Mouse (Mus musculus) liver, adult 2 months (tissue): ENCODE results near the gene Mlx. TPM values are rescaled to one million over a fixed set of nuclear protein-coding genes. Genes with fewer than 3 reads are reported as not detected.

Source experiments
- DNase-seq: peaks from one replicate; pipeline ENCODE4 v3.0.0-alpha.2; 2011; ENCODE audit warnings: low read depth, low spot score; ENCODE audit errors: extremely low read depth
- H3K27ac ChIP-seq: fragments of 200-500 bp; replicated peaks from 2 replicates; pipeline ENCODE4 v1.5.1; 2012; ENCODE audit warnings: low read depth, mild to moderate bottlenecking, control low read depth, inconsistent platforms, low read length; ENCODE audit not compliant: insufficient read depth
- H3K27me3 ChIP-seq: fragments of 200-500 bp; 2 replicates; pipeline ENCODE4 v1.6.1; 2012; ENCODE audit warnings: mild to moderate bottlenecking, moderate library complexity, low read length, inconsistent platforms; ENCODE audit not compliant: control insufficient read depth, insufficient read depth
- H3K36me3 ChIP-seq: fragments of 200-500 bp; 2 replicates; pipeline ENCODE4 v1.6.1; 2012; ENCODE audit warnings: low read length, inconsistent platforms; ENCODE audit not compliant: control insufficient read depth, insufficient read depth
- H3K4me1 ChIP-seq: fragments of 200-500 bp; 2 replicates; pipeline ENCODE4 v1.6.1; 2011; ENCODE audit warnings: low read length; ENCODE audit not compliant: control insufficient read depth, insufficient read depth
- H3K4me3 ChIP-seq: fragments of 200-500 bp; 2 replicates; pipeline ENCODE4 v1.5.1; 2011; ENCODE audit warnings: low read depth, mild to moderate bottlenecking, control low read depth, low read length, moderate library complexity; ENCODE audit not compliant: insufficient read depth
- H3K79me2 ChIP-seq: fragments of 200-500 bp; 2 replicates; pipeline ENCODE4 v1.6.1; 2012; ENCODE audit warnings: inconsistent platforms, mild to moderate bottlenecking, low read length, moderate library complexity; ENCODE audit not compliant: control insufficient read depth, insufficient read depth
- H3K9ac ChIP-seq: fragments of 200-500 bp; 2 replicates; pipeline ENCODE4 v1.6.1; 2012; ENCODE audit warnings: low read depth, mild to moderate bottlenecking, control low read depth, inconsistent platforms, low read length
- CTCF ChIP-seq: fragments of 200-500 bp; IDR thresholded peaks from 2 replicates; pipeline ENCODE4 v1.5.1; 2011; ENCODE audit warnings: low read depth, low read length, control low read depth
- POLR2A ChIP-seq: fragments of 200-500 bp; IDR thresholded peaks from 2 replicates; pipeline ENCODE4 v1.6.1; 2011; ENCODE audit warnings: low read length, control low read depth; ENCODE audit not compliant: insufficient read depth; ENCODE audit errors: extremely low read depth
- WGBS: fragments of 180-500 bp; shearing (Covaris S2); methylation state at CpG from one replicate; pipeline ENCODE4 v1.1.7; 2018; 5-methylcytosine and 5-hydroxymethylcytosine counted together
- polyA plus RNA-seq: library from polyadenylated mRNA; depleted of rRNA; stranded (reverse); fragments of >200 nt; gene quantifications from 2 replicates; pipeline ENCODE4 v1.2.3, GENCODE M21; 2012; rRNA removed
- total RNA-seq: library from RNA; depleted of rRNA; stranded (reverse); fragments of >200 nt; gene quantifications from 2 replicates; pipeline ENCODE4 v1.2.3, GENCODE M21; 2014; rRNA removed

Gene Mlx
- 33.5 and 34.4 TPM in 2 replicates for total RNA-seq
- polyA plus RNA-seq: 34.8 and 39.8 TPM in 2 replicates

DNA sequence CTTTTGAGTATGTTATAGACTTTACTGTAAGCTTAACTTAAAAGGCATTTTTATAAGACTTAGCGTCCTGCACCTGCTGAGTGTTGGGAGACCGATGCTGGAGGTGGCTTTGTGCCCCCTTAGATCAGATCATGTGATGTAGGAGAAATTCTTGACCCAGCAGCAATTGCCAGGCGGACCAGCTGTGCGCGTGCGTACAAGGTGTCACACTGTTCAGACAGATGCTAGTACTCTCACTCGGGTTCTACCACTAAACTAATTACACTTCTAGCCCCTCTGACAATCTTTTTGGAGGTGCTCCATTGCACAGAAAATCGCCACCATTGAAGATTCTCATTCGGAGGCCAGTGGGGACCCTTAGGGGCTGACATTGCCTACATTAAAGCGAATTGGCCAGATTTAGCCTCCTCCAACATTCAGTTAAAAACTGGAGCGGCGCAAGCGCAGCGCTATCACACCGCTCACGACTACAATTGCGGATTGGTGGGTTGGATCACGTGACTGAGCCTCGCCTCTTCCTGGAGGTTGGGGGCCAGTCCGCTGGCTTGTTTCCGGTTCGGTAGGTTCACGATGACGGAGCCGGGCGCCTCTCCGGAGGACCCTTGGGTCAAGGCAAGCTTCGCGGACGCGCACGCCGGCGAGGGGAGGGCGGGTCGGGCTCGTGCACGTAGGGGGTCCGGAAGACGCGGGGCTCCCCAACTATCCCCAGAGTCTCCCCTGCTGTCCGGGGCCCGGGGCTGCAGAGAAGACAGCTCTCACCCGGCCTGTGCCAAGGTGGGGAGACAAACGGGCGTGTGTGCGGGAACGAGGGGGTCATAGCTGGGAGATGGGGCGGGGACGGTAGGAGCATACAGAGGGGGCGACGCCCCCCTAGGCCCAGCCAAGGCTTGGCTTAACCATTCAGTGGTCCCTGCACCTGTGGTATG lies at the start of gene Mlx:
Mlx (plus strand) TSS at position 522 of the 926 bp plus-strand sequence.
- peak within 1 kb of the TSS; percentile 80 for H3K9ac ChIP-seq
- H3K36me3 ChIP-seq: peaks cover 26% of the 10 kb centered on the region
- 2% methylated on average over 52 of the region's 52 CpGs for WGBS
- H3K27me3 ChIP-seq: no peaks in the 10 kb centered on the region
- H3K79me2 ChIP-seq: peaks cover 6% of the 10 kb centered on the region; the same call in 1 of the 2 replicates
- peak within 1 kb of the TSS; percentile 76 for H3K4me3 ChIP-seq
- peak; percentile 87 for DNase-seq
- TF ChIP-seq POLR2A (peak; percentile 43; the same call in 1 of the 2 replicates), CTCF (no peak)
- peak within 1 kb of the TSS; percentile 51 for H3K27ac ChIP-seq
- H3K4me1 ChIP-seq: peaks cover 15% of the 10 kb centered on the region

DNA sequence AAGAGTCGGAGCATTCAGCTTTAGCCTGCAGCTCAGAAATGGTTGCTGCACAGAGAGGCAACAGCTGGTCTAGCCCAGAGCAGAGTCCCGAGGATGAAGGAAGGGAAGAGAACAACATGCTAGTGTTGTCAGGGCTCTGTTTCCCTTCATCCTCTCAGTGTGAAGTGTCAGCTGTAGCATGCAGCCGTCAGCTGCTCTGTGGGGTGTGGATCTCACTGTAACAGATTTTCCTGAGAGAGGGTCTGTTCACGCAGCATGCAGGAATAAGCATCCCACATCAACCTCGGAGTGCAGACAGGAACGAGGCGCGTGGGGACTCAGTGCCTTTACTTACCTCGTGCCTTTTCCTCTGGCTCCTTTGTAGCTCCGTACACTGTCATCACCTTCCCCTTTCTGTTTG lies 49.3 kb upstream of the Mlx start:
- Histone ChIP-seq H3K4me1 (peaks cover 1% of the 10 kb centered on the region; the same call in 1 of the 2 replicates), H3K27ac (no peak overlapping the region), H3K27me3 (no peaks in the 10 kb centered on the region), H3K36me3 (peaks cover 47% of the 10 kb centered on the region), H3K79me2 (no peaks in the 10 kb centered on the region), H3K4me3 (no peak overlapping the region), H3K9ac (no peak overlapping the region)
- 88% methylated on average over 10 of the region's 10 CpGs for WGBS
- no peak for DNase-seq
- no peak for TF ChIP-seq CTCF
- TF ChIP-seq POLR2A: no peak

DNA sequence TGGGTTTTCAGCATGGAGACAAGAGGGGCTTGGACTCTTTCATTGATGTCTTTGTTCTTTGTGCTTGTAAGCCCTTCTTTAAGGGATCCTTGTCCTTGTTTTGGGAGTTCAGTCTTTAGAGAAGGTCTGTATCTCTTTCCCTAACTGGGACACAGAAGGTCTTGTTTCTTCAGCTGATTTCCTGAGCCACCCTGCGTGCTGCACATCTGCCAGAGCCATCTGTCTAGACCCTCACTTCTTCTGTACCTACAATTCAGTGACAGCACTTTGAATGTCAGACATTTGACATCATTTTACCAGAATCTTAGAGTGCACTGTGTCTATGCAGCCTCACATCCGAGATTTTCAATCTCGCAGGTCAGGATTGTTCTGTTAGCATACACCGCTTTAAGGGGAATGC lies 41.3 kb upstream of the Mlx start:
- 86% methylated on average over 4 of the region's 4 CpGs for WGBS
- no peak for DNase-seq
- Histone ChIP-seq H3K36me3 (peaks cover 34% of the 10 kb centered on the region), H3K79me2 (no peaks in the 10 kb centered on the region), H3K4me3 (no peak overlapping the region), H3K4me1 (no peaks in the 10 kb centered on the region), H3K27me3 (no peaks in the 10 kb centered on the region), H3K9ac (no peak overlapping the region), H3K27ac (no peak overlapping the region)
- TF ChIP-seq POLR2A (no peak), CTCF (no peak)

DNA sequence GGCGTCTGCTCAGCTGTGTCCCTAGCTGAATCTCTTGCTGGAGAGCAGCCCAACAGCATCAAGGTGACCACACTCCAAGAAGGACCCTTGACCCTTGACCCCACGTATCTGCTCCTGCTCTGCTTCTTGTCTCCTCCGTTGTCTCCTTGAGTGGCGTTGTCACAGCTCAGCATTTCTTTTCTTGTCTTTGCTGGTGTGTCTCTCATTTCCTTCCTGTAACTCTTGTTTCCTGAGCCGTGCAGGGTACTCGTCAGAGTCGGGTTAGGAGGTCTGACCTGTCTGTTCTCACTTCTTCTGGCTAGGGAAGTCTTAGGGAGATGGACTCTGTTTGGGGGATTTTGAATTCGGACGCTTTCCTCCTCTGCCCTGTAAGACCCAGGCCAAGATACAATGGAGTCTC lies 40.6 kb upstream of the Mlx start:
- peak overlapping the region; percentile 38; the same call in 1 of the 2 replicates for H3K27ac ChIP-seq
- 76% methylated on average over 9 of the region's 9 CpGs for WGBS
- H3K4me1 ChIP-seq: peaks cover 4% of the 10 kb centered on the region; the same call in 1 of the 2 replicates
- DNase-seq: no peak
- TF ChIP-seq CTCF (no peak), POLR2A (no peak)
- H3K79me2 ChIP-seq: no peaks in the 10 kb centered on the region
- no peak overlapping the region for H3K9ac ChIP-seq
- H3K27me3 ChIP-seq: no peaks in the 10 kb centered on the region
- H3K4me3 ChIP-seq: no peak overlapping the region
- H3K36me3 ChIP-seq: peaks cover 31% of the 10 kb centered on the region

DNA sequence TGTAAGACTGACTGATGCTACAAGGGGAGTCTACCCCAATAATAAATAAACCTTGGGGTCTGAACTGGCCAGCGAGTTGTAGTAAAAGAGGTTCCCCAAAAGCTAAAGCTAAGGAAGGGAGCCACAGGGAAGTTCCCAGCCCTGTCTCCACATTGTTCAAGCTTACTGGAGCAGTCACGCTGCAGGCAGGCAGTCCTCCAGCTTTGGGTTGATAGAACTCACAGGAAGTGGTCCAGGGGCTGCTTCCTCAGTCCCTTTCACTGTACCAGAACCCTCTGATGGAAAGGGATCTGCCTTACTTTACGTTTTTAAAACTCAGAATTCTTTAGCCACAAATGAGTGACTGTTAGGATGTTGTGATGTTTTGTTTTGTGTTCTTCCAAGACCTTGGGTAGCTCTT lies 39.6 kb upstream of the Mlx start:
- Histone ChIP-seq H3K36me3 (peaks cover 25% of the 10 kb centered on the region), H3K79me2 (no peaks in the 10 kb centered on the region), H3K4me1 (peaks cover 4% of the 10 kb centered on the region; the same call in 1 of the 2 replicates), H3K27ac (no peak overlapping the region), H3K4me3 (no peak overlapping the region), H3K27me3 (no peaks in the 10 kb centered on the region), H3K9ac (no peak overlapping the region)
- TF ChIP-seq CTCF (no peak), POLR2A (no peak)
- 81% methylated on average over 3 of the region's 3 CpGs for WGBS
- DNase-seq: no peak
